Mouse (Mus musculus): Measurements from ENCODE around the gene Rabac1. TPM values are rescaled to one million over a fixed set of nuclear protein-coding genes. Genes with fewer than 3 reads are reported as not detected.
A peak's percentile ranks its signal among the peaks of the same experiment; 100 is the strongest.

Gene Rabac1
- 290 and 293 TPM in 2 replicates for polyA plus RNA-seq (2015; fragmentation: Nextera tagmentation; extraction: Ambion mirVana)

GRCm38 (mm10) chr7:24971972-24972893 is at the start of gene Rabac1:
Rabac1 (minus strand) TSS chr7:24972754.
- under 1% methylated on average over 45 of the region's 45 CpGs for WGBS
- Histone ChIP-seq H3K4me1 (replicated peaks; ENCODE audit: control insufficient read depth, insufficient read depth) (no peaks in the 10 kb centered on the region), H3K4me3 (ENCODE audit: low read depth, low read length) (peak within 1 kb of the TSS; percentile 61), H3K9me3 (ENCODE audit: control insufficient read depth, low read length) (no peaks in the 10 kb centered on the region), H3K27ac (replicated peaks) (peak within 1 kb of the TSS; percentile 94), H3K27me3 (ENCODE audit: control insufficient read depth, insufficient read depth, low read length) (no peaks in the 10 kb centered on the region), H3K36me3 (ENCODE audit: control insufficient read depth, insufficient read depth, low read length) (peaks cover 6% of the 10 kb centered on the region), H3K9ac (ENCODE audit: low read length) (peak within 1 kb of the TSS; percentile 73), H3K4me2 (replicated peaks; ENCODE audit: low read depth) (peak within 1 kb of the TSS; percentile 85)
- ATAC-seq (ENCODE audit: low FRiP score, low TSS enrichment) = peak; percentile 95
- peak; percentile 95 for DNase-seq (ENCODE audit: low spot score)
- TF ChIP-seq EP300 (optimal IDR thresholded peaks at IDR 0.05) (no peak), CTCF (IDR thresholded peaks at IDR 0.05; ENCODE audit: low read depth) (peak; percentile 73)

GRCm38 (mm10) chr7:25011592-25011991 is 39.0 kb upstream of the Rabac1 start:
- no peak overlapping the region for H3K27ac ChIP-seq (replicated peaks)
- H3K4me2 ChIP-seq (replicated peaks; ENCODE audit: low read depth) = no peak overlapping the region
- H3K9me3 ChIP-seq (ENCODE audit: control insufficient read depth, low read length) = no peaks in the 10 kb centered on the region
- H3K36me3 ChIP-seq (ENCODE audit: control insufficient read depth, insufficient read depth, low read length) = peaks cover 3% of the 10 kb centered on the region; the same call in 1 of the 2 replicates
- ATAC-seq (ENCODE audit: low FRiP score, low TSS enrichment) (no peak), DNase-seq (ENCODE audit: low spot score) (no peak)
- WGBS = 66% methylated on average over 7 of the region's 7 CpGs
- no peak for TF ChIP-seq CTCF (IDR thresholded peaks at IDR 0.05; ENCODE audit: low read depth)
- no peak for TF ChIP-seq EP300 (optimal IDR thresholded peaks at IDR 0.05)
- peaks cover 10% of the 10 kb centered on the region; the same call in 1 of the 2 replicates for H3K27me3 ChIP-seq (ENCODE audit: control insufficient read depth, insufficient read depth, low read length)
- no peak overlapping the region for H3K4me3 ChIP-seq (ENCODE audit: low read depth, low read length)
- H3K9ac ChIP-seq (ENCODE audit: low read length) = no peak overlapping the region
- H3K4me1 ChIP-seq (replicated peaks; ENCODE audit: control insufficient read depth, insufficient read depth) = no peaks in the 10 kb centered on the region

- TF ChIP-seq EP300 (optimal IDR thresholded peaks at IDR 0.05) (no peak), CTCF (IDR thresholded peaks at IDR 0.05; ENCODE audit: low read depth) (peak; percentile 74)
- DNase-seq (ENCODE audit: low spot score) = peak; percentile 67
- Histone ChIP-seq H3K4me2 (replicated peaks; ENCODE audit: low read depth) (peak overlapping the region; percentile 57), H3K27me3 (ENCODE audit: control insufficient read depth, insufficient read depth, low read length) (peaks cover 10% of the 10 kb centered on the region; the same call in 1 of the 2 replicates), H3K36me3 (ENCODE audit: control insufficient read depth, insufficient read depth, low read length) (peaks cover under 1% of the 10 kb centered on the region; the same call in 1 of the 2 replicates), H3K9ac (ENCODE audit: low read length) (no peak overlapping the region), H3K4me3 (ENCODE audit: low read depth, low read length) (peak overlapping the region; percentile 35), H3K9me3 (ENCODE audit: control insufficient read depth, low read length) (no peaks in the 10 kb centered on the region), H3K4me1 (replicated peaks; ENCODE audit: control insufficient read depth, insufficient read depth) (no peaks in the 10 kb centered on the region), H3K27ac (replicated peaks) (no peak overlapping the region)
- WGBS = 7% methylated on average over 92 of the region's 97 CpGs
- peak; percentile 42 for ATAC-seq (ENCODE audit: low FRiP score, low TSS enrichment)
Observed at GRCm38 (mm10) chr7:25010090-25010913, 37.7 kb upstream of the Rabac1 start.

GRCm38 (mm10) chr7:25009099-25009700 is 36.6 kb upstream of the Rabac1 start:
- WGBS = 13% methylated on average over 20 of the region's 20 CpGs
- Histone ChIP-seq H3K27me3 (ENCODE audit: control insufficient read depth, insufficient read depth, low read length) (peaks cover 10% of the 10 kb centered on the region; the same call in 1 of the 2 replicates), H3K27ac (replicated peaks) (no peak overlapping the region), H3K4me3 (ENCODE audit: low read depth, low read length) (no peak overlapping the region), H3K9me3 (ENCODE audit: control insufficient read depth, low read length) (no peaks in the 10 kb centered on the region), H3K9ac (ENCODE audit: low read length) (no peak overlapping the region), H3K4me1 (replicated peaks; ENCODE audit: control insufficient read depth, insufficient read depth) (no peaks in the 10 kb centered on the region), H3K4me2 (replicated peaks; ENCODE audit: low read depth) (no peak overlapping the region), H3K36me3 (ENCODE audit: control insufficient read depth, insufficient read depth, low read length) (no peaks in the 10 kb centered on the region)
- TF ChIP-seq CTCF (IDR thresholded peaks at IDR 0.05; ENCODE audit: low read depth) (no peak), EP300 (optimal IDR thresholded peaks at IDR 0.05) (no peak)
- ATAC-seq (ENCODE audit: low FRiP score, low TSS enrichment) = no peak
- no peak for DNase-seq (ENCODE audit: low spot score)

DNA sequence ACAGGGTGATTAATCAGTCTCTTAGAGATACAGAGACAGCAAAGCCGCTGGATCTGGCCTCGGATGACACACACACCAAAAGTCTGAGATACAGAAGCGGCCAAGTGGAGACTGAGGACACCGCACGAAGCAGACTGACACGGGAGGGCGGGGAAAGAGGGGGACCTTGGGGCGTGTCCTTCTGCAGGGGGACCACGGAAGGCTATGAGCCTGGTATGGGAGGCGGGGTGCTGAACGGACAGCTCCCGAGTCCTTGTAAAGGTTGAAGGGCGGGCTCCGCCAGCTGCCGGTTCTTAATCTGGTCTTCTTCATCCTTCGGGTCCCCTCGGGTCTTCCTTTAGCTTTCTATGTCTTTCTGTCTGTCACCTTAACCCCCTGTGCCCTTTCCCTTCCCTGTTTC is 36.1 kb upstream of the Rabac1 start:
- Histone ChIP-seq H3K9ac (ENCODE audit: low read length) (no peak overlapping the region), H3K4me3 (ENCODE audit: low read depth, low read length) (no peak overlapping the region), H3K4me1 (replicated peaks; ENCODE audit: control insufficient read depth, insufficient read depth) (no peaks in the 10 kb centered on the region), H3K27ac (replicated peaks) (no peak overlapping the region), H3K4me2 (replicated peaks; ENCODE audit: low read depth) (no peak overlapping the region), H3K36me3 (ENCODE audit: control insufficient read depth, insufficient read depth, low read length) (no peaks in the 10 kb centered on the region), H3K27me3 (ENCODE audit: control insufficient read depth, insufficient read depth, low read length) (peaks cover 10% of the 10 kb centered on the region; the same call in 1 of the 2 replicates), H3K9me3 (ENCODE audit: control insufficient read depth, low read length) (no peaks in the 10 kb centered on the region)
- DNase-seq (ENCODE audit: low spot score) (peak; percentile 75), ATAC-seq (ENCODE audit: low FRiP score, low TSS enrichment) (0 out of 2 replicates have a peak, but pooled peaks have one; percentile 20)
- no peak for TF ChIP-seq EP300 (optimal IDR thresholded peaks at IDR 0.05)
- no peak for TF ChIP-seq CTCF (IDR thresholded peaks at IDR 0.05; ENCODE audit: low read depth)
- WGBS = 4% methylated on average over 17 of the region's 17 CpGs
